Mouse (Mus musculus): ENCODE measurements at regions not wholly inside any gene's neighbourhood (a gene's known extent, or its start where the extent isn't known, plus 50 kb on each side); places are given as distances from the start of the nearest gene placed in this dataset.

DNA sequence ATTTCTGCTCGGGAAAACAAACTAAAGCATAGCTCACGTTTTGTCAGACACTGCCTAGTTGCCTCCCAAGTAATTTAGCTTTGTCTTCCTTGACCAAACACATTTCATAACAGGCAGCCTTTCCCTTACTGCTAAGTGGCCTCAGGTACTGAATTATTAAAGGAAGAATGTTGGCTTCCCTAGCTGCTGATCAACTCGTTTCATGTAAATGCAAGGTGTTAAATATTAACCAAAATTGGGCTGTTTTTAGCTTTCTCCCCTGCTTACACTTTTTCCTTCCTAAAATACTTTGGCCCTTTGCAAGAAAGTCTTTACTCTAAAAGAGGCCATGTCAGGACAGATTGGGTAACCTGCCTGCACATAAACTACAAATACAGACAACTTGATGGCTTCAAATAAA, 265.4 kb downstream of the Pmp22 start:
- in situ Hi-C loops (cut with MboI, MseI), result no loop called here

DNA sequence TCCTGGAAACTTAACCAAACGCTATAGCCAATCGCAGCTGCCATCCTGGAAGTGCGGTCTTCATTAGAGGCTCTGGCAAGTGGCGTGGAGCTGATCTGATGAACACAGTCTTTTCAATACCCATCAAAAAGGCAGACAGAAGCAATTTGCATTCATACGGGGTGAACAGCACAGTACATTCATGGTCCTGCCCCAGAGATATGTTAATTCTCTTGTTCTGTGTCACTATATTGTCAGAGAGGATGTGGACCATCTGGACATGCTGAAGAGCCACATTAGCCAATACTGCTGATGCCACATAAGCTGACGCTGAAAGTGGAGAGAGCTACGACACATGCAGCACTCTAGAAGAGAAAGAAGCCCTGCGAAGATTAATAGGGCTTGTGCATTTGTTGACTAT, 267.6 kb downstream of the Pmp22 start:
- in situ Hi-C loops (cut with MboI, MseI), result no loop called here

DNA sequence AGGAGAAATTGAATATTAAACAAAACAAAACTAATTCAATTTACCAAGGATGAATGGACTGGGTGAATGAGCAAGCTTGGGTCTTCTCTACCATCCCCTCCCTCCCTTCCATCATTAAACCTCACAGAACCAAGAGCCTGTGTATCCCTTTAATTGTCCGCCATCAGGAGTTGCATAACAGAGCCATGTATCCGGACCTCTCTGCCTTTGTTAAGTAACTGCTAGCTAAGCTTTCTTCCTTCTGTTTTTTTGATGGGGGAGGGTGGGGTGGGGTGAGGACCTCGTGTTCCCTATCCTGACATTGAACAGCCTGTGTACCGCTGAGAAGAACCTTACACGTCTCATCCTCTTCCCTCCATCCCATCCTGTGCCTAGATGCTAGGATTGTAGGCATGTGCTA, 274.0 kb downstream of the Pmp22 start:
- in situ Hi-C loops (cut with MboI, MseI), result loop anchor here (25.0 kb wide), 1 partner anchor 560 kb away; no protein-coding TSS in a partner anchor

DNA sequence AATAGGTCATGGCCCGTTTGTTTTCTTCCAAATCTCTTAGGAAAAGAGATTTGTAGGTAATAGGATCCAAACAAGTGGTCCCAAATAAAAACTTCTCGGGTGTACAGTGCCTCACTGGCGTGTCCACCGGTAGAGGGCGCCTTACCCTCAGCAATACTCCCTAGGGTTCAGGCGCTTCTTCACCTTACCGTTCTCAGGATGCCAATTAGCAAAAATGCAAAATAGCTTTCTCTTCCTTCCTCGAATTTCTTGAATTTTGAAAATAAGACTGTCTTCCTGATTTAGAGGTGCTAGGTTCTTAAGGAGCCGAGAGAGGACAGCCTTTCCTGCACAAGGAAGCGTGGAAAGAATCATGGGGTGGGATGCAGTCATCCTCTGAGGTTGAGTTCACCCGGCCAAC, 275.9 kb downstream of the Pmp22 start:
- in situ Hi-C loops (cut with MboI, MseI), result loop anchor here (5.0 to 25.0 kb wide), 2 partner anchors 558 to 1038 kb away; no protein-coding TSS in a partner anchor

DNA sequence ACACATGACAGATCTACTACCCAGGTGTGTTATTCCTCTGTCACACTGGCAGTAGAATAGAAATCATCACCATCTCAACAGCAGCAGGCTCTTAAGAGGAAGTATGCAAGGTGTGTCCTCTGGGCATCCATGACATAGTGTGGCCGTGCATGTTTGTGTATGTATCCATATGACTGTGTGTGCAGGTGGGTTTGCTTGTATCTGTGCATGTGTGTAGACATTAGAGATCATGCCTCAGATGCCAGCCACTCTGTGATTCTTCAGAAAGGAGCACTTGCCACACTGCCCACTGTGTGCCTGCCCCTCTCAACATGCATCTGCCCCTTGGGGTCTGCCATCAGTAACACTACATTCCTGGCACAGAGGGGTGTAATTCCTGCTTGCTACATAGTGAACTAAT, 280.6 kb downstream of the Pmp22 start:
- in situ Hi-C loops (cut with MboI, MseI), result loop anchor here (5.0 to 25.0 kb wide), 2 partner anchors 553 to 1033 kb away; no protein-coding TSS in a partner anchor

DNA sequence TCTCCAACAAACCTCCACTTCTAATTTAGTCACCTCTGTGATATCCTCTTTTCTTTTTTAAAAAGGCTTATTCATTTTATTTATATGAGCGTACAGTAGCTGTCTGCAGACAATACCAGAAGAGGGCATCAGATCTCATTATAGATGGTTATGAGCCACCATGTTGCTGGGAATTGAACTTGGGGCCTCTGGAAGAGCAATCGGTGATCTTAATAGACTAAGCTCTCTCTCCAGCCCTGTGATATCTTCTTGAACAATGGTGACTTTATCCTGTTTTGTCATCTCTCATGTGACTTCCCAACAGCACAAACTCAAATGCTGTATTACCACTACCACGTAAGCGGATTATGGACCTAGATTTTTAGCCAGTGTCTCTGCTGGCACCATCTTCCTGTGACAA, 282.1 kb downstream of the Pmp22 start:
- in situ Hi-C loops (cut with MboI, MseI), result loop anchor here (25.0 kb wide), 1 partner anchor 551 kb away; no protein-coding TSS in a partner anchor

DNA sequence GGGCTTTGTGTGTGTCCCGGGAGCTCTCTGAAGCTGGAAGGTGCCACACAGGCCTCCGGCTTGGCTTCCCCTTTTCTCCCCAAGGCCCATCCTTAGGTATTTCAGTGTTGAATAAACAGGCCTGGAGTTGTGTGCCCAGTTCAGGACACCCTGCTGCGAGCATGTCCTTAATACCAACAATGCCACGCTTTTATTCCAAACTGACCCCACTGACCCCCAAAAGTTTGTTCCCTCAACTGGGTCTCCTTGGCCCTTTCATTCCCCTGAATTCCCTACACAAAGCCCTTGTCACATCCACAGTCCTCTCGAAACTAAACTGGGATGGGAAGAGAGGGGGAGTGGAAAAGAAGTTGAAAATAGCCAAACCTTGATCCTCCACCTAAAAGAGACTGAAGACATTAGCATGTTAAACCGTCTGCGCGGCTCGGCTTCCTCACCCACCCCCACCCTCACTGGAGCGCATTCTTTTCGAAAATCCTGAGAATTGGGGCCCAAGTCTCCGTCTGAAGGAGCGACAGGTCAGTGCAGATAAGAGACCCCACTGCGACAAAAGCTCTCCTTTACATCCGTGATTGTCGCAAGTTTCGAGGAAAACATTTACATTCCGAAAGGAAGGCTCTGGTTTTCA, 283.7 kb downstream of the Pmp22 start:
- in situ Hi-C loops (cut with MboI, MseI), result loop anchor here (25.0 kb wide), 1 partner anchor 550 kb away; no protein-coding TSS in a partner anchor

DNA sequence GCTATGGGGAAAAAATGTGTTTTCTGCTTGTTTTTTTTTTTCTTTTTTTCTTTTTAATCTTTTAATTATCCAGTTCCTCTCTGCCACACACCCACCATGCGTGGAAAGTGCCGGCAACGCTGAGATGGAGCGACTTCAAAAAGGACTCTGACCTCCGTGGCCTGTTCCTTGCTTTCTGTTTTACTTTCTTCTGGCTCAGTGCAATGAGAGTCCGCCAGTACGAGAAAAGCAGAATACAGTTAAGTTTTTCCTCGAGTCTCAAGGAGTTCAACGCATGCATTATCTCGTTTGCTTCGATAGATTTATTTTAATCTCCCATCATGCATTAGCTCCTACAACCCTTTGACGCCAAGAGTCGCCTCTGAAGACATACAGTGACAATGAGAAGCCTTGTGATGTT, 284.3 kb downstream of the Pmp22 start:
- in situ Hi-C loops (cut with MboI, MseI), result loop anchor here (25.0 kb wide), 1 partner anchor 549 kb away; no protein-coding TSS in a partner anchor

DNA sequence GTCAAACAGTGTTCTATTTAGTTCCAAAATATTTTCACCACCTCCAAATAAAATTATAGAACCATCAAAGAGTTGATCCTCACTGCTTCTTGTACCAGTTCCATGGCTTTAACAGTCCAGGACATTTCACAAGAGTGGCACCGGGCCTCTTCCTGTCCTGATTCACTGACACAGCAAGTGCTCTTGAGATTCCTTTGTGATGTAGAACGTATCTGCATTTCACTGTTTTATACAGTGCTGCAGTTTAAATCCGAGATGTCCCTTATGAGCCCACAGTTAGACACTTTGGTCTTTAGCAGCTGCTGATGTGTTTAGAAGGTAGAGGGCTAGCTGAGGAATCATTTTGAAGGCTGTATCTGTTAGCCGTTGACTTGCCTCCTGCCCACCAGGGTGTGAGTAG, 284.8 kb downstream of the Pmp22 start:
- in situ Hi-C loops (cut with MboI, MseI), result loop anchor here (25.0 kb wide), 1 partner anchor 549 kb away; no protein-coding TSS in a partner anchor

DNA sequence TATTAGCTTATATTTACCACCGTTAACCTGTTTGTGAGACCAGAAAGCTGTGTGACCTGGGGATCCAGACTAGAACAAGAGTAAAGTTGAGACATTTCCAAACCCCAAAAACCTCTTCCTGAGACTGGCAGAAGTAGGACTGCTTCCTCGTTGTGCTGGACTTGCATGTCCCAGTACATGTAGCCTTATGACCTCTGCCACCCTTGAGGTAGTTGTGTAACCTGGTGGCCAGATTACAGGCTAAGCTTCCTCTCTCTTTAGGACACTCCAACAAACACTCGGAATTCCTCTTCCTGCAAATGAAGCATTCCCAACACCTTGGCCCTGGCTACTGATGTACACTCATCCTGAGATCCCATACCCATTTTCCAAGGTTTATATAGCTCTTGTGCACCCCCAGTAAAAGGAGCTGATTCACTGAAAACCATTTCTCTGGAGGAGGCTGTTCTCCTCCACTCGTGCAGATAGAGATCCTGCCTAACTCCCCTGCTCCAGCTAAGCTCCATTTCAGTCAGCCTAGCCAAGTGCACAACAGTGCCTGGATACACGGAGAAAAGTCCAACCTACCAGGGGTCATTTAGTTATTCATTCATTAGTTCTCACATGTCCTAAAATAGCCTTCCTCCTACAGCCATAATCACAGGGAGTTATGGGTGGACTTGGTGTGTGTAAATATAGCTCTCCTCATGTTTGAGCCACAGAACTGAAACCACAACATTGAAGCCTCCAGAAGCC, 289.4 kb downstream of the Pmp22 start:
- in situ Hi-C loops (cut with MboI, MseI), result loop anchor here (25.0 kb wide), 1 partner anchor 544 kb away; no protein-coding TSS in a partner anchor

DNA sequence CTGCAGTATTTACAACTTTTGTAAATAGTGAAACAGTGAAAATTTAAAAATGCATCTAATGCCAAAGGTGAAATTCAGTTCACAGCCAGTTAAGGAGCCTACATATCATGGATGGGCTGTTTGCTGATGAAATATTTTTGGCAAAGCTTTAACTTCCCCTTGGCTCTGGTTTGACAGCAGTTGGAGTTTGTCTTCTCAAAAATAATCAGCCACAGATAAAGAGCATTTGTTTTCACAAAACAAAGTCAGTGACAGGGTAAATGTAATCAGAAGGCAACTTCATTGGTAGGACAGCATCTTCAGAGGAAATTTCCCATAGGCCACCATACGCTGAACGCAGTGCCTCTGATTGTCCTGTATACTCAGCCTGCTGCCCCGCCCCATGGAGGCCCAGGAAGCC, 291.6 kb downstream of the Pmp22 start:
- in situ Hi-C loops (cut with MboI, MseI), result loop anchor here (25.0 kb wide), 1 partner anchor 542 kb away; no protein-coding TSS in a partner anchor

DNA sequence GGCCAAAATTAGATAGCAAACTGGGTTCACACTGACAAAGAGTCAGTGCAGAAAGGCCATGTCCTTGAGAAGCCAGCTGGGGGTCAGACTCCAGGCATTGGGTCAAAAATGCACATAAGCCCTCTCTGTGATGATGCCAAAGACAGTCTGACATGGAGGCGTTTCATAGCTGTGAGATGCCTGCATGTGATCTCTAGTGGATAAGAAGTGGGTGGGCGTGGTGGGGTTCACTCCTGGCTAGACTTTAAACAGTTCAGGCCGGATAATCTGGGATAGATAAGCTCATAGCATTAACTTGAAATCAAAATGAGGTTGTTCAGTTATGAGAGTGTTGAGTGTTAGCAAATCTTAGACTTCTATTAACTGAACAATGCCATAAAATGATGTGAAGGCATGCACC, 293.3 kb downstream of the Pmp22 start:
- in situ Hi-C loops (cut with MboI, MseI), result loop anchor here (25.0 kb wide), 1 partner anchor 540 kb away; no protein-coding TSS in a partner anchor

DNA sequence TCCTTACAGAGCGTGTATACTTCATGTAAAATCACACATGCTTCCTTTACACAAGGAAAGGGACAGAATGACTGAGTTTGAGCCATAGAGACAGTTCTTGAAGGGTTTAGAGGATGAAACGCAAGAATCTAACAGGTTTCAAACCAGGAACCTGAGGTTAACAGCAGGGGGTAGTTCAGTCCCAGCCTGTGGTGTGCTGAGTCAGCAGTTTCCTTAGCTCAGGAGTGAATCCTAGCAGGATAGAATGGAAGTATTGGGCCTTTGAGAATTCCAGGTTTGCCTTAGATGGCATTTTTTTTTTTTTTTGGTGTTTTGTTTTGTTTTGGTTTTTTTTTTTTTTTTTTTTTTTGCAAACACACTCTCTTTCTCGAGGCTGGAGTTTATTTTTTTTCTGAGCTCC, 295.5 kb downstream of the Pmp22 start:
- in situ Hi-C loops (cut with MboI, MseI), result loop anchor here (25.0 kb wide), 1 partner anchor 538 kb away; no protein-coding TSS in a partner anchor

DNA sequence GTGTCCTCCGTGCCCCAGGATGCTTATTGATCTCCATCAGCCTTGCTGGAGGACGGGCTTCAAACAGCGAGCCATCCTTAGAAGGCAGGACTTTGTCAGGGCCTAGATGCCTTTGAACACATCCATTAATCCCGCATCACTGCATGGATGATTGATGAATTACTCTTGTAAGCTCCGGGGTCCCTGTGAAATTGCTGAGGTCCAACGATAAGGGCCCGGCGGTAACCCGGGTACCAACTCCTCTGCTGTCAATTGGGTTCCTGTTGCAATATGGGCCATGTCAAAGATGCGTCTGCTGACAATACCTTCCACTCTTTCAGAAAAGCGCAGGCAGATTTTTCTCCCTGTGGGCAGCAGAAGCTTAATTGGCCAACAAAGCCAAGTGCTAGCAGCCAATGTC, 297.0 kb downstream of the Pmp22 start:
- in situ Hi-C loops (cut with MboI, MseI), result no loop called here

DNA sequence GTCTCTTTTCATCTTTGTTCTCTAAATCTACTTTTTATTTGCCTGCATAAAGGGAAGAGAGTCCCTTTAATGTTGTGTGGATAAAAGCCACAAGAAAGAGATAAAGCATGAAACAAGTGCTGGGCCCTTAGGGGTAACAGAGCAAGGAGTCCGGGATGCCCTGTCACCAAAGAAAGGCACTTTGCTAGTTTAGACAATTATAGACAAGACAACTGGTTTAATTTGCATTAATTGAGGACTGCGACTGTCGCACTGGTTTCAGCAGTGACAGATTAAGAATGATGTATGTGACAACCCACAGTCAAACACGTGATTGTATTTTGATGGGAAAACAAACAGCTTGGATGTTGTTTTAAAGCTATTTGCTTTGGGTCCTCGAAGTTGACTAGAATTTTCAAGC, 325.0 kb downstream of the Pmp22 start:
- in situ Hi-C loops (cut with MboI, MseI), result no loop called here

DNA sequence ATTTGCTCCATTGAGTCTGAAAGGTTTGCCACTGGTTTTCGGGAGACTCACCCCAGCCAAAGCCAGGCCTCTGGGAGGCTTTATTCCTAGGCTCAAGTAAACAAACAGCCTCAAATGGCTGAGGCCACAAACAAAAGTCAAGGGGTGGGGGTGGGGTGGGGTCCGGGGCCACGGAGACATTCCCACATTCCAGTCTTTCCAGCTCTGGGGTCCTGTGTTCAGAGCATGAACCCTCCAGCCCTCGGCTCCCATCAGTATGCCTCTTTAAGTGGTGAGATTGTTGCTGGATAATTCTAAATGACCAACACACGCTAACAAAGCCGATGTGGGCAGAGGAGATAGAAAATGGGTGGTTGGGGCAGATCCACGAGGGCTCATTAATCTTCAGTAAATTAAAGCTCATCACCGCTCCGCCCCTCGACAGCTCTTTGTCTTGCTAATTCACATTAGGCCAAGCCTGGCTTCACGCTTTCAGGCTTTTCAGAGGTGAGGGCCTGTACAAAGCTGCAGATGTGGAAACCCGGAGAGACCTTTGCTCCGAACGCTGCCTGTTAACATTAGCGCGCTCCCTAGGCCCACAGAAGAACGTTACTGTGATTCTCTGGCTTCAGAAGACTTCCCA, 326.2 kb downstream of the Pmp22 start:
- in situ Hi-C loops (cut with MboI, MseI), result no loop called here

DNA sequence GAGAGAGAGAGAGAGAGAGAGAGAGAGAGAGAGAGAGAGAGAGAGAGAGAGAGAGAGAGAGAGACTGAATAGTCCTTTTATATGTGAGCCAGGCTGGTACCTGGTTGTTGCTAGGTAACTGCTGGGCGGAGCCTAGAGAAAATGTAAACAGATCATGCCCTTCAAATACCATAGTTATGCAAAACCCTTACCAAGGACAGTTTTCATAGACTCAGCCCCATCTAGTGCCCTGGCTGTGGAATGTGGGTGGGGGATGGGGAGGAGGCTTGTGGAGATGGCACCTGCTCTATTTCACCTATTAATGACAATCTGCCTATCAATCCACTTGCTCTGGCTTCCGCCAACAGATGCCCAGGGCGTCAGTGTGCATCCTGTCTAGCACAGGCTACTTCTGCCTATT, 327.6 kb downstream of the Pmp22 start:
- in situ Hi-C loops (cut with MboI, MseI), result no loop called here

DNA sequence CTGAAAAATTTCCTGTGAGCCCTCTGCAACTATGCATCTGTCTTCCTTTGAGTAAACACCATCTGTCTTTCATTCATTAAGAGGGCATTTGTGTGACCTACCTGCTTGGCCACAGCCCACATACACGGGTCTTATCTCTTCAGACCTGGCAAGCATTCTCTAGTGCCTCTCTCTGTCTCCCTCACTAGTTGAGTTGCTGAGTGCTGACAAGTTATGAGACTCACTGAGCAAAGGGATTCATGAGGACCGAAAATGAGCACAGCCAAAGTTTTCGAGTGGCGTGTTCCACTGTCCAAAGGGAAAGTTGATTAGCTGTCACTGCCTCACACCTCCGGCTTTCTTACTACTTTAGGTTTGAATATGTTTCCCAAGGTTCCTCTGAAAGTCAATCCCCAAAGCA, 328.5 kb downstream of the Pmp22 start:
- in situ Hi-C loops (cut with MboI, MseI), result no loop called here

DNA sequence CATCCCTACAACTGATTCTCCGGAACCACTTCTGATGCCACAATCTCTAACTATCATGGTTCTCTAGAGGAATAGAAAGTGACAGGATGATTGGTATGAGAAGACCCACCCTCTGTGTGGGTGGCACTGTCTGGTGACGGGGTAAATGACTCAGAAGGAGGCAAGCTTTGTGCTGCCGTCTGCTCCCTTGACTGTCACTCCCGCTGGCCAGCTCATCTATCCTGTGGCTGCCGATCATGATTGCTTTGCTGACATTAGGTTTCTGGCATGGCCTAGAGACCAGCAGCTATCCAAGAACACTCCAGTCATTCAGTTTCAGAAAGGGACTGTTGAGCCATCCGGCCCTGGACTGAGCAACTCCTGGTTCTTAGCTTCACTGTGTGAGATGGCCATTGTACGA, 331.4 kb downstream of the Pmp22 start:
- in situ Hi-C loops (cut with MboI, MseI), result no loop called here

DNA sequence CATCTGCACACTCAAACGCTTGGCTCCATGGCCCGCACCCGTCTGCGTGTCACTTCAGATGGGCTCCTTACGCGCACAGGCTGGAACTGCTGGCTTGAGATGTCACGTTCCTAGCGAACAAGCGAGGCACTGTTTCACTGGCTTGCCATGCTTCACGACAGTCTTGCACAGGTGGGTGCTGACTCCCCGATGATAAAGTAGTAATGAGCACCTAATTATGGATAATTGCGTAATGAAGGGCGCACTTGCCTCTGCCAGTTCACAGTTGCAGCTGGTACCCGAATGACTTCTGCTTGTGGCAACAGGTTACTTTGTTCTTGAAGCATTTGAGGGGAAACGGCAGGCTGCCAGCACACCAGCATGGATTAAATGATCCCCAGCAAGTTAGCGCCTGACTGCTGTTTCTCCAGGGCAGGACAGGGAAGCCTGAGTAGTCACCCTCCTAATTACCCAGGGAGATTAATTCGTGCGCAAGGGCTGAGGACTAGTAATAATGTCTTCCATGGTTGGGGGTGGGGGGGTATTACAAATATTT, 335.1 kb downstream of the Pmp22 start:
- in situ Hi-C loops (cut with MboI, MseI), result no loop called here

DNA sequence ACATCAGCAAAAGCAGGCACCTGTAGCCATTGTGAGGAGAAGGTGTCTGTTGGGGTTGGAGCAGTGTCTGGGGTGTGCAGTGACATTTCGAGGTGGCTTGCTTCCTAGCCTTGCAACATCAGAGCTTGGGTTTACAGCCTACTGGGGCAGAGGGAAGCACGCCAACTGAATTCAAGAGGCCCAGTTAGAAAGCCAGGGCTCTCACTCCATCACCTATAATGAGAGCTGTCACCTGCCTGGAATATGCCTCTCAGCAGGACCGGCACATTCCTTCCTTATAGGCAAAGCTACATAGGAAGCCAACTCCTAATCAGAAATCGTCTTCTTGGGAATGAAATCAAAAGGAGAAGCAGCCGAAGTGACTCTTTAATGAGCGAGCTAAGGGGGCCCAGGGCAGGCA, 337.2 kb downstream of the Pmp22 start:
- in situ Hi-C loops (cut with MboI, MseI), result no loop called here

DNA sequence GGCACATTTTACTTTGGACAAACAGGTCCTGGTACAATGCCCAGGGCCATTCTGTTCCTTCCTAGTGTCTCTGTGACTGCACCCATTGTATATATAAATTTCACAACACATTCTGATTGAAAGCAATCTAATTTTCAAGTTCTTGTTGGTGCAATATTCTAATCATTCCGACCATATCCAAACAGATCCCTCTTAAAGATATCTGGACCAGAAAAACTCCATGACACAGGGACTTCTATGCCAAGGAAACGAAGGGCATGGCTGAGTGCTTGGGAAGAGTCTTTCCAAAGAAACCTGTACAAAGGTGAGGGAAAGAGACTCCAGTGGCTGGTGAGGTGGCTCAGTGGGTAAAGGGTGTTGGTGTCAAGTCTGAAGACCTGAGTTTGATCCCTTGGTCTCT, 337.8 kb downstream of the Pmp22 start:
- in situ Hi-C loops (cut with MboI, MseI), result no loop called here

Data from regulatory T cell (primary cell).